Mouse (Mus musculus) ES-E14 (cell line): Measurements from ENCODE around the gene Pkmyt1. TPM values are rescaled to one million over a fixed set of nuclear protein-coding genes. Genes with fewer than 3 reads are reported as not detected.
A peak's percentile ranks its signal among the peaks of the same experiment; 100 is the strongest.

Experiments used
- DNase-seq: peaks from one replicate; pipeline ENCODE4 v3.0.0-alpha.2; 2013; ENCODE audit warnings: low read depth, low spot score
- H3K27ac ChIP-seq: 2 replicates; pipeline ENCODE4 v1.5.1; 2012; ENCODE audit warnings: low read depth, mild to moderate bottlenecking, low read length, moderate library complexity, mixed read lengths; ENCODE audit not compliant: poor library complexity, insufficient read depth, severe bottlenecking
- H3K36me3 ChIP-seq: 2 replicates; pipeline ENCODE4 v1.6.1; 2012; ENCODE audit warnings: mild to moderate bottlenecking, low read length, moderate library complexity, mixed read lengths; ENCODE audit not compliant: control insufficient read depth, poor library complexity, insufficient read depth, severe bottlenecking
- H3K4me1 ChIP-seq, 2 experiments: fragments of 150-350 bp in 1 of 2; sonication (generic) in 1 of 2; 2 replicates each; pipeline ENCODE4 v1.6.1; 2012; ENCODE audit warnings: low read length in 2 of 2, mild to moderate bottlenecking in 1 of 2, mixed read lengths in 1 of 2; ENCODE audit not compliant: control insufficient read depth in 2 of 2, insufficient read depth in 2 of 2, poor library complexity in 1 of 2
- H3K4me3 ChIP-seq, 2 experiments: fragments of 150-350 bp in 1 of 2; sonication (generic) in 1 of 2; 2 replicates each; pipeline ENCODE4 v1.5.1; 2012; ENCODE audit warnings: low read length in 2 of 2, low read depth in 1 of 2, mild to moderate bottlenecking in 1 of 2, mixed read lengths in 1 of 2; ENCODE audit not compliant: insufficient read depth in 1 of 2, poor library complexity in 1 of 2, severe bottlenecking in 1 of 2
- H3K9ac ChIP-seq: 2 replicates; pipeline ENCODE4 v1.6.1; 2012; ENCODE audit warnings: low read depth, mild to moderate bottlenecking, low read length, mixed read lengths; ENCODE audit not compliant: poor library complexity, insufficient read depth, severe bottlenecking
- H3K9me3 ChIP-seq: fragments of 150-350 bp; sonication (generic); 2 replicates; pipeline ENCODE4 v1.6.1; 2012; ENCODE audit warnings: low read depth, mild to moderate bottlenecking, low read length; ENCODE audit not compliant: control insufficient read depth, insufficient read depth
- CHD2 ChIP-seq: IDR thresholded peaks from 2 replicates; pipeline ENCODE4 v1.6.1; 2014; ENCODE audit warnings: mild to moderate bottlenecking, low read depth, low read length, inconsistent platforms
- HCFC1 ChIP-seq: IDR thresholded peaks from 2 replicates; pipeline ENCODE4 v1.6.1; 2012; ENCODE audit warnings: low read length, inconsistent platforms, borderline replicate concordance; ENCODE audit not compliant: insufficient read depth
- MAFK ChIP-seq: IDR thresholded peaks from 2 replicates; pipeline ENCODE4 v1.6.1; 2014; ENCODE audit warnings: mild to moderate bottlenecking, low read depth, low read length, inconsistent platforms; ENCODE audit not compliant: insufficient read depth
- ZC3H11A ChIP-seq: IDR thresholded peaks from 2 replicates; pipeline ENCODE4 v1.6.1; 2012; ENCODE audit warnings: low read depth, mild to moderate bottlenecking, inconsistent platforms, low read length, borderline replicate concordance
- ZNF384 ChIP-seq: IDR thresholded peaks from 2 replicates; pipeline ENCODE4 v1.6.1; 2012; ENCODE audit warnings: low read depth, low read length, inconsistent platforms
- in situ Hi-C, 2 experiments: fragments of 600-800 bp; cut with MboI; formaldehyde crosslinking; loops; one replicate each; pipeline ENCODE4 v1.15.1; 2025; ENCODE audit warnings: low sequenced_read_pairs in 2 of 2, inconsistent platforms in 1 of 2; ENCODE audit not compliant: unreplicated experiment in 2 of 2
- total RNA-seq: library from RNA; depleted of rRNA; stranded (reverse); fragments of 300-350 nt; gene quantifications from 2 replicates; pipeline ENCODE4 v1.2.3, GENCODE M21; 2012

The Pkmyt1 gene
- total RNA-seq, 1 experiment, result 24.1 TPM

DNA sequence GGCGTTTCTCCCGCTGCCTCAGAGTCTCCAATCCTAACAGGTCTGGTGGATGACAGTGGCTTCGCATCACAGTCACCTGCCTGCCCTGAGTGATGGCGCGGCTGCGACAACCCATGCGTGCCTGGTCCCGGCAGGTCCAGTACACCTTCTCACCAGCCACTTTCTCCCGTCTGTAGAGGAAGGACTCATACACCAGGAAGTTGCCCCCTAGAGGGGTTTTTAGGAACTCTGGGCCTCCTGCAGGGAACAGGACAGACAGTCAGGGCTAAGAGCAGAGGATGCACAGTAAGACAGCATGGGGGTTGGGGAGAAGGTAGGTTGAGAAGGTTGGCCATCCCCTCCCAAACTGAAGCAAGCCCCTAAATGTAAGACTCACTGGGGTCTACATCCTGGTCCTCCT, 34.1 kb downstream of the Pkmyt1 start:
- H3K36me3 ChIP-seq, result peaks cover 31% of the 10 kb centered on the region
- no peak for TF ChIP-seq ZC3H11A
- TF ChIP-seq CHD2, result no peak
- no peak for TF ChIP-seq ZNF384
- TF ChIP-seq HCFC1, result no peak
- no peak for TF ChIP-seq MAFK
- peaks cover 0 to 28% of the 10 kb centered on the region in 2 experiments; a peak in 2 of 4 replicates for H3K4me1 ChIP-seq
- in situ Hi-C loops, result no loop called here
- H3K9ac ChIP-seq, result peak overlapping the region; percentile 15; the same call in 1 of the 2 replicates
- no peak overlapping the region for H3K27ac ChIP-seq
- H3K4me3 ChIP-seq, result no peak overlapping the region
- H3K9me3 ChIP-seq, result no peaks in the 10 kb centered on the region
- no peak for DNase-seq

DNA sequence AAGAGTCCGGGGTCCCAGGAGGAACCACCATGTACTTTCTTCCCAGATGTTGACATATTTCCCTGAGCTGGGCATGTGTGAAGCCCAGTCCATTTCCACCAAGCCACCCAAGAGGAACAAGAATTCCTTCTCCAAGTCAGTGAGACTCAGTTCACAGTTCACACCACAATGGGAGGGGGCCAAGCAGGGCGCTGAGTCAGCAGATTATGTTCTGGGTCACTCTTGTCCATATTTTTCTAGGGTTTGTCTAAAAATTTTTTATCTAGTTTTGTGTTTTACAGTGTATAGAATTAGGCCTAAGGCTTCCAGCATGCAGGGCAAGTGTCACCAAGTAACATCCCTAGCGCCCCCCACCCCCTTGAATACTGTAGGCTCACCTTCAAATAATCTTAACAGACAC, 35.0 kb downstream of the Pkmyt1 start:
- peaks cover 25% of the 10 kb centered on the region for H3K36me3 ChIP-seq
- TF ChIP-seq MAFK, result peak; percentile 94
- no peak for TF ChIP-seq CHD2
- in situ Hi-C loops, result no loop called here
- no peaks in the 10 kb centered on the region for H3K9me3 ChIP-seq
- no peak for DNase-seq
- H3K27ac ChIP-seq, result no peak overlapping the region
- peaks cover 0 to 28% of the 10 kb centered on the region in 2 experiments; a peak in 2 of 4 replicates for H3K4me1 ChIP-seq
- H3K4me3 ChIP-seq, result no peak overlapping the region
- H3K9ac ChIP-seq, result no peak overlapping the region

DNA sequence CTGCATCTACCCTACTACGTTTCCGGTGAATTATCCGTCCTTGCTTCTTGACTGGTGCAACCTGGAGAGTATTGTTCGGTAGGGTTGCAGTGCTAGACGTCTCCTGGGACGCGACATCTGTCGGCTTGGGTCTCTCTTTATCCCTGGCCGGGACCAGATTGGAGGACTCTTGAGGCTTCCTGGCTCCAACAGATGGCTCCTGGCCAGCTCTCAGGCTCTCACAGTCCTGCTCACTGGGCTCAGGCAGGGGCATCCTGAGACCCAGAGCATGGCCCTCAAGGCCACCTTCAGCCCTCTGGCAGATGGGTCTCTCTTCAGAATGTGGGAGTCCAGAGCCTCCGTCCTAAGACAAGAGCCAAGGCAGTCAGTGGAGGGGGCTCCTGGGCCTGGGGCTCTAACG, 36.8 kb downstream of the Pkmyt1 start:
- H3K36me3 ChIP-seq, result peaks cover 16% of the 10 kb centered on the region
- TF ChIP-seq CHD2, result no peak
- TF ChIP-seq ZNF384, result no peak
- TF ChIP-seq HCFC1, result no peak
- TF ChIP-seq MAFK, result no peak
- TF ChIP-seq ZC3H11A, result no peak
- in situ Hi-C loops, result no loop called here
- peaks cover 0 to 18% of the 10 kb centered on the region in 2 experiments; a peak in 2 of 4 replicates for H3K4me1 ChIP-seq
- no peak overlapping the region for H3K27ac ChIP-seq
- H3K9ac ChIP-seq, result no peak overlapping the region
- DNase-seq, result no peak
- no peak overlapping the region for H3K4me3 ChIP-seq
- no peaks in the 10 kb centered on the region for H3K9me3 ChIP-seq

DNA sequence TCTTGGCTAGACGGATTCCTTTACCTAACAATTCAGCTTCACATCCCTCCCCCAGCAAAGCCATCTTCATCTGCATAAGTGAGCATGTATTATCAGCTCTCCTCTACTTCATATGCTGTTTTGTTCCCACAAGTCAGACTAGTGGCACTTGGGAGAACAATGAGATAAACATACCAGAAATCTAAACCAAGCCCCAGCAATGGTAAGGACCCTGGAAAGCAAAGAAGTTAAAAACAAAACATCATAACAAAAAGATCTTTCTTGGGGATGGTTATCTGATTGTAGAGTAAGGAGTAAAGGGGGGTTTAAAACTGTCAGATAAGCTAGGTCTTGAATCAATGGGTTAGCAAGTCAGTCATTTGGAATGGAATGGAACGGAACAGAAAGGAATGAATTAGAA, 44.4 kb downstream of the Pkmyt1 start:
- no peak for DNase-seq
- Histone ChIP-seq H3K4me1 (peaks cover 2 to 3% of the 10 kb centered on the region in 2 experiments; a peak in 1 of 4 replicates), H3K27ac (no peak overlapping the region), H3K9me3 (no peaks in the 10 kb centered on the region), H3K36me3 (peaks cover 2% of the 10 kb centered on the region; the same call in 1 of the 2 replicates), H3K4me3 (peak overlapping the region; percentile 74 to 85), H3K9ac (no peak overlapping the region)
- in situ Hi-C loops, result no loop called here
- TF ChIP-seq CHD2 (no peak), MAFK (no peak), HCFC1 (no peak), ZC3H11A (no peak), ZNF384 (no peak)

GRCm38 (mm10) chr17:23770896-23771283, 44.8 kb downstream of the Pkmyt1 start:
- in situ Hi-C loops, result no loop called here
- Histone ChIP-seq H3K9me3 (no peaks in the 10 kb centered on the region), H3K9ac (peak overlapping the region; percentile 95), H3K4me1 (peaks cover 2 to 3% of the 10 kb centered on the region in 2 experiments; a peak in 1 of 4 replicates), H3K27ac (peak overlapping the region; percentile 54; the same call in 1 of the 2 replicates), H3K36me3 (peaks cover 2% of the 10 kb centered on the region; the same call in 1 of the 2 replicates), H3K4me3 (peak overlapping the region; percentile 74 to 85)
- no peak for DNase-seq
- TF ChIP-seq ZC3H11A, result no peak
- TF ChIP-seq CHD2, result no peak
- no peak for TF ChIP-seq MAFK
- no peak for TF ChIP-seq ZNF384
- TF ChIP-seq HCFC1, result no peak
